Mouse (Mus musculus) adrenal gland, postnatal 36 days (tissue): Measurements from ENCODE around the gene Pik3ca. TPM values are rescaled to one million over a fixed set of nuclear protein-coding genes. Genes with fewer than 3 reads are reported as not detected.
A peak's percentile ranks its signal among the peaks of the same experiment; 100 is the strongest.

Source experiments
- DNase-seq, 2 experiments: peaks; one replicate each; pipeline ENCODE4 v3.0.0; 2021; ENCODE audit warnings: mixed read lengths in 1 of 2
- total RNA-seq, 2 experiments: library from RNA; stranded (reverse); gene quantifications; 2 replicates each; pipeline ENCODE4 v1.2.3; 2021

Gene Pik3ca
- total RNA-seq, 2 experiments from 2014 or later = 52.4 to 62.6 TPM

DNA sequence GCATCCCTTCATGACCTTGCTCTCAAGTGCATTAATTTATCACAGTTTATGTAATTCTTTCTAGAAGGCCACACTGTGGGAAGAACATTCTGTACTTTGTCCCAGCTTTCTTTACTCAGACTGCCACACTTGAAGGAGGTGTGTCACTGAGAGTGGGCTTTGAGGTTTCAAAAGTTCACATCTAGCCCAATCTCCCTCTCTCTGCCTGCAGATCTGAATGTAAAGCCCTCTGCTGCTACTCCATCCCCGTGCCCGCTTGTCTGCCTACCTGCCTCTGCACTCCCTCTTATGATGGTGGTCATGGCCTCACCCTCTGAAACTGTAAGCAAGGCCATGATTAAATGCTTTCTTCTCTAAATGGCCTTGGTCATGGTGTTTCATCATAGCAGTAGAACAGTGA lies 102.9 kb downstream of the Pik3ca start:
- DNase-seq = peak in 1 of 2 experiments; percentile 28

DNA sequence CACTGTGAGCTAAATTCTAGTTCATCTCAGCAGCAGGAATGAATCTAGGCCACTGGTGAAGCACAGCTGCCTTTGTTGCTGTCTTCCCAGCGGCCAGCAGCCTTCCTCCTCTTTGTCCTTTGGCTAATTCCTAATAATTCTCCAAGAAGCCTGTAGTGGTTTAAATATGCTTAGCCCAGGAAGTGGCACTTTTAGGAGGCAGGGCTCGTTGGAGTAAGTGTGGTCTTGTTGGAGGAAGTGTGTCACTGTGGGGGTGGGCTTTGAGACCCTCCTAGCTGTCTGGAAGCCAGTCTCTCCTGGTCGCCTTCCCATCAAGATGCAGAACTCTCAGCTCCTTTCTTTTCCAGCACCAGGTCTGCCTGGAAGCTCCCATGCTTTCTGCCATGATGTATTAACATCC lies 108.4 kb downstream of the Pik3ca start:
- DNase-seq = no peak

DNA sequence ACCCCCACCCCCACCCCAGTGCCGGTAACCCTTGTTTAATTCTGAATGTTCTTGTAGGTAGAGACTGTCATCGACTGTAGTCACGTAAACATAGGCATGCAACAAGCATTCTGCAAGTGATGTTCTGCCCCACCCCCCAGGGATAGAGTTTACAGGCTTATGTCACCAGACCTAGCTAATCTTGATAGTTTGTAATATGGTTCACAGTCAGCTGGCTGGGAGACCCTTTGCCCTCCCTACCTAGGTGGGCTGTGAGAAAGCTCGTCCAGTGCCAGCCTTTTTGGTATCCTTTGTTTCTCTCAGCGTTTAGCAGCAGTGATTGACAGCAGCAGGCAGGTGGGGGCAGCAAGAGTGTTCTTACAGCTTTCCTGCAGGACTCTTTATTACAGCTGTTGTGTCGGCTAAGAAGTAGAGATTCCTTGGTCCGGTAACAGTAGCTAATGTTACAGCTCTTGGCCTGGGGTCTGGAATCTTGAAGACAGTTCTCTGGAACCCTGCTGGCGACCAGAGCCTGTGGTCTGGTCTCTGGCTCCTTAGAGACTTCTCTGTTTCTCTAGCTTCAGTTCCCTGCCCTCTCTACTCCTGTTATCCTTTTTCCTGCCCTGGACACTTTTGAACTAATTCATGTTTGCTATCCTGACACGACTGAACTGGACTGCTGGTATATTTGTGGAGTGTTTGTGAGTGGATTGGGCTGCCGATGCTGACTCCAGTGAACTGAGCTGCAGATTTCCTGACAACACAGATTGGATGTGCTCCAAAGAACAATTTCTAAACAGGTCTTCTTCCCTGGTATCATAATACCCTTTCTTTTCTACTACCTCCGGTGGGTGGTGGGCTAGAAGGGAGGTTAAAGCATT lies 109.1 kb downstream of the Pik3ca start:
- no peak for DNase-seq

DNA sequence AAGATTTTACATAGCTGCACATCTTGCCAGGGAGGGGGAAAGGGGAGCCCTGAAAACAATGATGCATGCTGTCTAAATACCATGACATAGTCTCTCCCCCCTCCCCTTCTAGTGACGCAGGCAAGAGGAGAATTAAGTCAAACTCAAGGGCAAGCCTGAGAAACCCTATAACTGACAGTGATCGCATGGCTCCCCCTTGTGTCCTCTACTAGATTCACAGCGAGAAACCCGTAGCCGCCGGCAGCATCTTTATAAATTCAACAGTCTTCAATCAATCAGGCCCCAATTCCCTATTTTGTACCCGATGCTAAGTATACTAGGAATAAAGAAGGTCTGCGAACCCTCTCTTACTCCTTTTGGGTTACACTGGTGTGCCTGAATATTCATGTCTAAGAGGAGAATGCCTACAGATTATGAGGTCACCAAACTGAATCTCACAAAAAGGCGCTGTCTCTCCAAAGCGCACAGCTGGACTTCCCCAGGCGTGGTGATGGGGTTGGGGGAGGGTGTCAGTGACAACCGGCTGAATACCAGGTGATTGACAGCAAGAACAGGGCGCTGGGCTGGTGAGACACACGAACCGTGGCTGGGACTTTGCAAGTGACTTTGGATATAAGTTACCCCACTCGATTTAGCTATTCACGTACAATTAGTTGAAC lies 111.3 kb downstream of the Pik3ca start:
- DNase-seq = peak; percentile 62 to 78

DNA sequence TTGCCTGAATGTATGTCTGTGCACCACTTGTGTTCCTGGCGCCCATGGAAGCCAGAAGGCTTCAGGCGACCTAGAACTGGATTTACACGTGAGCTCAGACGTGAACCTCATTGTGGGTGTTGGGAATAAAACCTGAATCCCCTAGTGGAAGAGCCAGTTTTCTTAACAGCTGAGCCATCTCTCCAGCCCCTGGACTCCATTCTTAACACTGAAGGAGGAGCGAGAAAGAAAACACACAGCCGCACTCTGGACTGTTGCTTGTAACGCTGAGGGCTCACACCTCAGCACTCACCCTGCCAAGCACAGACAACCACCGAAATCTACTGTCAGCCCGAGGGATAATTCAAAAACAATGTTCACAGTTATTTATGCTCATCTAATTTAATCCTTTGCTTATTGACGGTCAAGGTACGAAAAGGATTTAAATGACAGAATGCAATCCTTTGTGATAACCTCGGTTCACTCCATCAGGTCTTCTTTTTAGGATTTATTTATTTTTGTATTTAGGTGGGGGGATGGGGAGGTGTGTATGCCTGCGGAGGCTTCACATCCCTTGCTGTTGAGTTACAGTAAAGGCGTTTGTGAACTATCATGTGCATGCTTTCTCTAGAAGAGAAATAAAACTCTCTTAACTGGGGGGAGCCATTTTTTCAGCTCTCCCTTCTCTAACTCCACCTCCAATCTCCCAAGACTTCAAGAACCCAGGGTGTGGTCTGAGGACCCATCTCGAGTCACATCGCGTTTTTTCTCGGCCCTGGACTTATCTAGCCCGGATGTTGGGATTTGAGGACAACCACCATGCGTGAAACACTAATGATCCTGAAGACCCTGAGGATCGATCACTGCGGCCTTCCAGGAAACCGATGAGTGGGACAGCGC lies 112.3 kb downstream of the Pik3ca start, which contains the start of gene Zfp639:
Zfp639 (plus strand) TSS at position 764 of the 879 bp plus-strand sequence.
- DNase-seq = no peak

DNA sequence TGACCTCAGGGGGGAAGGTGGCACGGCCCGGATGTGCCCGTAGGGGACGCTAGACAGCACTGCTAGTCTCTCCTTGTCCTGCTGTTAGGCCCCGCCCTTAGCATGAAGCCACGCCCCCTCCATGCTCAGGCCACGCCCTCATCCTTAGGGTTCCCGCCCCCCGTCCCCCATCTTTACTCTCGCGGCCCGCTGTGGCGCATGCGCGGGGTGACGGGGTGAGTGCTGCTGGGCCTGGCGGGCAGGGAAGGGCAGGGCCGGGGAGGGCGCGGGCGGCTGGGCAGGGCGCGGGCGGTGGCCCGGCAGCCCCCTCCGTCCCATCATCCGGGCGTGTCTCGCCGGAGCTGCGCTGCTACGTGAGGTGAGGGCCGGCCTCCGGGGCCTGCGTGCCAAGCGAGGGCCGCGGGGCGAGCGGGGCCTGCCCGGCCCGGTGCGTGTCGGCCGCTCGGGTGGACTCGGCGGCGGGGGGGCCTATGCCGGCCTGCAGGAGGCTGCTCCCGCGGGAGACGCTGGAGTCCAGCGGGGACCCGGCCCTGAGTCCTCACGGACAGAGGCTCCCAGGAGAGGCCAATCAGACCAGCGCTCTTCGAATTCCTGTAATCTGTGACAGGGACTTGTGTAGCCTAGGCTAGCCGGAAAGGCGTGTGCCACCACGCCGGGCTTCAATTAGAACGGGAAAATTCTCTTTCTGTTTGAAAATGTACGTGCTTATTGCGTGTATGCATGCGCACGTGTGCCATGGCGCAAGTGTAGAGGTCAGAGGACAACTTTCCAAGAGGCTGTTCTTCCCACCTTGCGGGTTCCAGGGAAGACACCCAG lies 113.1 kb downstream of the Pik3ca start:
- peak; percentile 98 for DNase-seq

DNA sequence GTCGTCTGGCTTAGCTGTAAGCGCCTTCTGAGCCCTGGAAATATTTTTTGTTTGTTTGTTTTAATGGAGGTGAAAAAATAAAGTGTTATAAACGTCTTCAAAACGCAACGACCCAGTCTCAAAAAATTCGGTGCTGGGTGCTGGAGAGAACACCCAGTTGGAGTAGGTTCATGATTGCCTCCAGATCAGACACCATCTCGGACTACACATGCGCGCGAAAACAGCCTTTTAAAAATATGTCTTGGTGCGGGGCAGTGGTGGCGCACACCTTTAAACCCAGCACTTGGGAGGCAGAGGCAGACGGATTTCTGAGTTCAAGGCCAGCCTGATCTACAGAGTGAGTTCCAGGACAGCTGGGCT lies 113.7 kb downstream of the Pik3ca start:
- peak in 1 of 2 experiments; percentile 15 for DNase-seq

DNA sequence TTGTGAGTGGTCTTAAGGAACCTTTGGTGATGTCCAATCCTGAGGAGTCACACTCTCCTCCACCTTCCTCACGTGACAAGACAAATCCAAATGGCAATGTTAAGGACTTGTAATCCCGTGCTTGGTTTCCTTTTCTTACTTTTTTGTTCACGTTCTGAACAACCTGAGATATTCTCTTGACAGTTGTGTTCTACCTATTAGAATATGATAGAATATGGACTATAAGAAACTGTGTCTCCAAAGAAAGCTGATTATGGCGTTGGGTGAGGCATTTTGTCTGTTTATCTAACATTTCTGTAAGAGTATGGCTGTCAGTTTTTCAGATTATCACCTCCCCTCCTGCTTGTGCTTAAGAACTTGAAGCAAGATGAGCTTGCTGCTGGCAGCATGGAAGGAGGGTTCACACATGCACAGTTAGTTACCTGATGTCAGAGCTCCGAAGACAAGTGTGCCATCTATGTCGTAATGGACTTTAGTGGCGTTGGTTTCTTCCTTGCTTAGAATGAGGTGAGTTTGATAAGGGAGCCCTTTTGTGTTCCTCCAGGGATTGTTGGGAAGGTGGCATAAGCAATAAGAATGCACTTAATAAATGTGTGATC lies 115.3 kb downstream of the Pik3ca start:
- no peak for DNase-seq

DNA sequence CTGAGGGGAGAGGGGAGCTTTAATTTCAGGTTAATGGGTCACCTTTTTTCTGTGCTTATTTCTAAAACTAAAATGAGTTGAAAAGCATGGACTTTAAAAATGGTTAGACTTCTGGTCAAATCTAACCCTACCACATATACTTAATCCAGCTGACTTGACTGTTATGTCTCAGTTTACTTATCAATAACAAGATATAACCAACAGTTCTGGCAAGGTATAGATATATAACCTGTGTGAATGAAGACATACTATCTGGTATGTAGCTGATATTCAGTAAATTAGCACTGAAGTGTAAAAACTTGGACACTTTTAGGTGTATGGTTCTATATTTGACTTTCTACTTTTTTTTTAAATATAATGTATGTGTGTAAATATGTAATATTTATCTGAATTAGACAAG lies 116.1 kb downstream of the Pik3ca start:
- DNase-seq = no peak

Other genes with a start within 250 kb of the Pik3ca start
- gene Zmat3, start 31.7 kb upstream of the Pik3ca start, total RNA-seq = 10 to 100 TPM; 19.1 to 22.3 TPM
- 1 to 10 TPM in 1 of 2 experiments, under 1 TPM in 1; 0.16 to 1.7 TPM for gene Kcnmb3, start 94.6 kb downstream of the Pik3ca start, total RNA-seq
- gene Zfp639, start 112.6 kb downstream of the Pik3ca start, total RNA-seq = 10 to 100 TPM; 28.7 to 41.6 TPM
- 10 to 100 TPM; 81.8 to 98.6 TPM for gene Mfn1, start 131.8 kb downstream of the Pik3ca start, total RNA-seq
- 10 to 100 TPM; 42.2 to 79.8 TPM for gene Gnb4, start 218.9 kb downstream of the Pik3ca start, total RNA-seq